Mouse (Mus musculus): ENCODE results near the gene Rab5if. TPM values are rescaled to one million over a fixed set of nuclear protein-coding genes. Genes with fewer than 3 reads are reported as not detected.

The Rab5if gene
- polyA plus RNA-seq, 1 experiment = 129 TPM

DNA sequence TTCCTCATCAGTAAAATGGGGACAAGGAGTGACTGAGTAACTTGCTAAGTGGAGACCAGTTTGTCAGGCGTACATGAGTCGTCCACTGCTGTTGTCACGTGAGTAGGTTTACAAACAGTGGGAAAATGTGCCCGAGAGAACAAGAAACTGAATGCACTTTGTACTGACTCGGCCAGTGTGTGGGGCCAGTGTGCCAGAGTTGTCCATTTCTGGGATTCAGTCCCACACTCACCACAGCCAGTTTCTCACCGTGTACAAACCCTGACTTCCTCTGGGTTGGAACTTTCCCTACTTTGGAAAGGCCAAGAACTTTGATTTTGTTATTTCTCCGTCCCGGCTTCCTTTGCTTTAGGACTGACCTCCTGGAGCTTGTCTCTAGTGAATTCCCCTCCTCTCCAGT lies 6.1 kb downstream of the Rab5if start:
- TF ChIP-seq POLR2A (IDR thresholded peaks at IDR 0.05; ENCODE audit: low read depth, low read length) = no peak
- no peak for TF ChIP-seq CTCF (conservative IDR thresholded peaks at IDR 0.05; ENCODE audit: insufficient read depth, insufficient read length, low read depth, low read length)
- Histone ChIP-seq H3K27ac (ENCODE audit: insufficient read depth, low read depth, low read length) (no peak overlapping the region), H3K36me3 (ENCODE audit: control insufficient read depth, insufficient read depth, low read length) (no peaks in the 10 kb centered on the region; the same call in 1 of the 2 replicates), H3K4me3 (ENCODE audit: insufficient read depth, low read depth, low read length) (no peak overlapping the region), H3K4me1 (ENCODE audit: control insufficient read depth, insufficient read depth, low read length) (peaks cover 7% of the 10 kb centered on the region; the same call in 1 of the 2 replicates), H3K27me3 (replicated peaks; ENCODE audit: control insufficient read depth, insufficient read depth, low read length) (no peaks in the 10 kb centered on the region)
- 37% methylated on average over 8 of the region's 8 CpGs for WGBS
- DNase-seq = peak; percentile 90

DNA sequence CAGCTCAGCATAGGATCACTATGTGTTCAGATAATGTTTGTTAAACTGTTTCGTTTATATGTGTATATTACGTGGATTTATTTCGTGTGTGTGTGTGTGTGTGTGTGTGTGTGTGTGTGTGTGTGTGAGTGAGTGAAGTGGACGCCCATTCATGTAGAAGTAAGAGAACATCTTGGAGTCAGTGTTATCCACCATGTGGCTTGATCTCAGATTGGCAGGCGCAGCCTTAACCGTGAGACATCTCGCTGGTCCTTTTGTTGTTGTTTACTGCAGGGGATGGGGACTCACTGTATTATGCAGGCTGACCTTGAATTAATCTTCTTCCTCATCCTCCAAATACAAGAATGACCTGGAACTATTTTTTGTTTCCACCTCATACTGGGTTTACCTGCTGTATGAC lies 6.6 kb downstream of the Rab5if start:
- no peak overlapping the region for H3K4me3 ChIP-seq (ENCODE audit: insufficient read depth, low read depth, low read length)
- WGBS = 82% methylated on average over 7 of the region's 7 CpGs
- no peak for TF ChIP-seq POLR2A (IDR thresholded peaks at IDR 0.05; ENCODE audit: low read depth, low read length)
- no peak for TF ChIP-seq CTCF (conservative IDR thresholded peaks at IDR 0.05; ENCODE audit: insufficient read depth, insufficient read length, low read depth, low read length)
- DNase-seq = no peak
- no peaks in the 10 kb centered on the region; the same call in 1 of the 2 replicates for H3K36me3 ChIP-seq (ENCODE audit: control insufficient read depth, insufficient read depth, low read length)
- H3K27ac ChIP-seq (ENCODE audit: insufficient read depth, low read depth, low read length) = no peak overlapping the region
- peaks cover 7% of the 10 kb centered on the region; the same call in 1 of the 2 replicates for H3K4me1 ChIP-seq (ENCODE audit: control insufficient read depth, insufficient read depth, low read length)
- H3K27me3 ChIP-seq (replicated peaks; ENCODE audit: control insufficient read depth, insufficient read depth, low read length) = no peaks in the 10 kb centered on the region

DNA sequence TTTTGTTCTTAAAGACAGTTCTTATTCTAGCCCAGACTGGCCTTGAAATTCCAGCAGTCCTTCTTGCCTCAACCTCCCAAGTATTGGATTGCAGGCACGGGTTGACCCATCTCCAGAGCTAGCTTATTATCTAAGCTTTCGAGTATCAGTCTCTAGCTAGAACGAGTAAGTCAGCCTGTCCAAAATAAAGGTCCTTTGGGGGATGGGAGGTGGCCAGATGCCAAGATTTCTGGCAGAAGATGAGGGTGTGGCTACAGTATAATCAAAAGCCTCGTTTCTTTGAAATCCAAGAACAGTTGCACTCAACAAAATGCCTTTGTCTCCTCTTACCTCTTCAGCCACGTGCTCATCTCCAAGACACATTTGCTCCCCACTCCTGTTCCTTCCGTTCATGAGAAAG lies 7.6 kb downstream of the Rab5if start:
- TF ChIP-seq POLR2A (IDR thresholded peaks at IDR 0.05; ENCODE audit: low read depth, low read length) = no peak
- TF ChIP-seq CTCF (conservative IDR thresholded peaks at IDR 0.05; ENCODE audit: insufficient read depth, insufficient read length, low read depth, low read length) = no peak
- DNase-seq = peak; percentile 57
- H3K4me1 ChIP-seq (ENCODE audit: control insufficient read depth, insufficient read depth, low read length) = peaks cover 5% of the 10 kb centered on the region; the same call in 1 of the 2 replicates
- no peak overlapping the region for H3K4me3 ChIP-seq (ENCODE audit: insufficient read depth, low read depth, low read length)
- no peaks in the 10 kb centered on the region for H3K27me3 ChIP-seq (replicated peaks; ENCODE audit: control insufficient read depth, insufficient read depth, low read length)
- H3K27ac ChIP-seq (ENCODE audit: insufficient read depth, low read depth, low read length) = no peak overlapping the region
- no peaks in the 10 kb centered on the region; the same call in 1 of the 2 replicates for H3K36me3 ChIP-seq (ENCODE audit: control insufficient read depth, insufficient read depth, low read length)
- WGBS = 26% methylated on average over 6 of the region's 6 CpGs

DNA sequence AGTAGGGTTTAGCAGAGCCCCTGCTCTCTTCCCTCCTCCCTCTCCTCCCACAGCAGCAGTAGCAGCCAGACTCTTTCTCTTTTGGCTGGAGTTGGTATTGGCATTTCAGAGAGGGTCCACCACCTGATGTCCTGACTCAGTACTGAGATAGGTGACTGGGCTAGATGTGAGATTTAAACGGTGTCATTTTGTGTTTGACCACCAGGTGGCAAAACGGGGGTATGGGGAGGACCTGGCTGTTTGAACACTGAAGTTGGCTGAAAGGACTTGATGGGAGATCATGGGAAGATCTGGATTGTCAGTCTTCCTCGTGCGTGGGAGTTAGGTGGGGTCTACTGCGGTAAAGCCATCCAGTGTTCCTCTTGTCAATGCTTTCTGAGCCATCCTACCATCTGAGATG lies 10.7 kb downstream of the Rab5if start:
- TF ChIP-seq POLR2A (IDR thresholded peaks at IDR 0.05; ENCODE audit: low read depth, low read length) (no peak), CTCF (conservative IDR thresholded peaks at IDR 0.05; ENCODE audit: insufficient read depth, insufficient read length, low read depth, low read length) (peak; percentile 72)
- 16% methylated on average over 5 of the region's 5 CpGs for WGBS
- peak; percentile 40 for DNase-seq
- H3K27ac ChIP-seq (ENCODE audit: insufficient read depth, low read depth, low read length) = no peak overlapping the region
- no peak overlapping the region for H3K4me3 ChIP-seq (ENCODE audit: insufficient read depth, low read depth, low read length)
- H3K4me1 ChIP-seq (ENCODE audit: control insufficient read depth, insufficient read depth, low read length) = peaks cover 2% of the 10 kb centered on the region; the same call in 1 of the 2 replicates
- H3K36me3 ChIP-seq (ENCODE audit: control insufficient read depth, insufficient read depth, low read length) = no peaks in the 10 kb centered on the region
- no peaks in the 10 kb centered on the region for H3K27me3 ChIP-seq (replicated peaks; ENCODE audit: control insufficient read depth, insufficient read depth, low read length)

DNA sequence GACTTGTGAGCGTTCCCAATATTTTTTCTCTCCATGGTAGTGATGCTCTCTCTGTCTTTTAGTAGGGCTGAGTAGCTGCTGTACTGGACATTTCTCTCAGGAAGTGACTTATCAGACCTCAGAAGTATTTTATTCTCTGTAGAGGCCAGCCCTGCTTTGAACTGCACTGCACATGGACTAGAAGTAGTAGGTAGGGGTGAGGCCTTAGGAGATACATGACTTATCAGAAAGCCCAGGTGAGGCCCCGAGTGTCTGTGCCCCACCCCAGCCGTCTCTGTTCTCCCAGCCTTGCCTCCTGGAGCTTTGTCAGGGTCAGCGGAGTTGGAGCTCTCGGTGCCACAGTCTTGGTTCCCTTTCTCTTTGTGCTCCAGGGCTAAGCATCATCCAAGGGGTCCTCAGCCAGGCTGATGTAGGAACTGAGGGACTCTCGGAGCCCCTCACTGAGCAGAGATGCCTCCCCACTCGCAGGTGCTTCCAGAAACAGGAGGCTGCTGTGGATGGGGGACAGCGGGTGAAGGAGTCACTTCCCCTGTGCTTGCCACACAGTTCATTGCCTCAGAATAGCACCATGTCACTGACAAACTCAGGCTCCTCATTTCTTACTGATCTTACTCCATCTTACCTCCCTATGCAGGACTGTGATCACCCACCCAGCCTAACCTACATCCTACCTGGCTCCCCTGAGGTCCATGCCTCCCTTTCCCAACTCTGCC lies 11.3 kb downstream of the Rab5if start:
- WGBS = 86% methylated on average over 8 of the region's 8 CpGs
- no peak for DNase-seq
- H3K27me3 ChIP-seq (replicated peaks; ENCODE audit: control insufficient read depth, insufficient read depth, low read length) = no peaks in the 10 kb centered on the region
- H3K36me3 ChIP-seq (ENCODE audit: control insufficient read depth, insufficient read depth, low read length) = no peaks in the 10 kb centered on the region
- H3K4me1 ChIP-seq (ENCODE audit: control insufficient read depth, insufficient read depth, low read length) = no peaks in the 10 kb centered on the region; the same call in 1 of the 2 replicates
- H3K4me3 ChIP-seq (ENCODE audit: insufficient read depth, low read depth, low read length) = no peak overlapping the region
- TF ChIP-seq CTCF (conservative IDR thresholded peaks at IDR 0.05; ENCODE audit: insufficient read depth, insufficient read length, low read depth, low read length) = no peak
- H3K27ac ChIP-seq (ENCODE audit: insufficient read depth, low read depth, low read length) = no peak overlapping the region

DNA sequence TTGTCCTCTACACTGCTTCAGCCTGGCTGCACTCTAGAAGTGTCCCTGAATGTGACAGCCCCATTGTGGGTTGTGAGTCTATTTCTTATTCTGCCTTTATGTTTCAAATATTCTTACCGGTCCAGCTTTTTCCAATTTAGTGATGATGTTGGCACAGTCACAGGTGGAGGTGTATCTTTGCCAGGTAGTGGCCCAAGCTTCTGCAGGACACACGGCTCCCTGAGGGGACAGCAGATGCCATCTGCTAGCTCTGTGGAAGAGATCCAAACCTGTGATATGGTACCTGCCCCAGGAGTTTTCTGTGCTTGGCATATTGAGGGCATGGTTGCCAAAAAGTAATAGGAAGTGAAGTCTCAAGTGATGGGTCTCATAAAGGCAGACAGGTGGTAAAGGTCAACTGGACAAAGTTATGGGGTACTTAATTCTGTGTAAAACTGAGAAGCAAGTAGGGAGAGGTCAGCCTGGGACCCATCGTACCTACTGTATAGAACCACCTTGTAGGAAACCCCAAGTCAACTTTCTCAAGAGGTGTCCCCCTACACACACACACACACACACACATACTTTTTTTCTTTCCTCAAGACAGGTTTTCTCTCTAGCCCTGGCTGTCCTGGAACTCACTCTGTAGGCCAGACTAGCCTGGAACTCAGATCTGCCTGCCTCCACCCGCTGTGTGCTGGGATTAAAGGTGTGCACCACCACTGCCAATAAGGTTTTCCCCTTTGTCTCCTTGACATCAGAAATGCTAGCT lies 12.0 kb downstream of the Rab5if start:
- TF ChIP-seq CTCF (conservative IDR thresholded peaks at IDR 0.05; ENCODE audit: insufficient read depth, insufficient read length, low read depth, low read length) (no peak), POLR2A (IDR thresholded peaks at IDR 0.05; ENCODE audit: low read depth, low read length) (no peak)
- H3K27ac ChIP-seq (ENCODE audit: insufficient read depth, low read depth, low read length) = no peak overlapping the region
- no peak for DNase-seq
- no peaks in the 10 kb centered on the region for H3K36me3 ChIP-seq (ENCODE audit: control insufficient read depth, insufficient read depth, low read length)
- no peak overlapping the region for H3K4me3 ChIP-seq (ENCODE audit: insufficient read depth, low read depth, low read length)
- 90% methylated on average over 4 of the region's 4 CpGs for WGBS
- no peaks in the 10 kb centered on the region for H3K27me3 ChIP-seq (replicated peaks; ENCODE audit: control insufficient read depth, insufficient read depth, low read length)
- no peaks in the 10 kb centered on the region; the same call in 1 of the 2 replicates for H3K4me1 ChIP-seq (ENCODE audit: control insufficient read depth, insufficient read depth, low read length)

DNA sequence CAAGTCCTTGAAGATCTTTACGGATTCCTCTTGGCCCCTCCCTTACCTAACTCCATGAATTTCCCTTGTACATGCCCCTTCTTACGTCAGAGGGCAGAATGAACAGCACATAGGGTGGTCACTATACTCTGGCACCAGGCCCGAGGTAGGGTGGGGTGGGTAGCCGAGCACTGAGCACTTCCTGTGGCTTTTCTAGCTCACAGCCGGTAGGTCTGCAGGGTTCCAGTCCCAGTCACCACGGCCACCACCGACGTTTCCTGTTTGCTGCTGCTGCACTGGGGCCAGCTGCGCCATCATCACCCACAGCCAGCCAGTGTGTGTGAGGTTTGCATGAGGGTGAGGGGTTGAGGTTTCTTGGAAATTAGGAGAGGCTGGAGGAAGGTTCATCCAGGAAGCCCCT lies 14.8 kb downstream of the Rab5if start:
- 46% methylated on average over 9 of the region's 9 CpGs for WGBS
- Histone ChIP-seq H3K4me1 (ENCODE audit: control insufficient read depth, insufficient read depth, low read length) (no peaks in the 10 kb centered on the region), H3K4me3 (ENCODE audit: insufficient read depth, low read depth, low read length) (no peak overlapping the region), H3K27ac (ENCODE audit: insufficient read depth, low read depth, low read length) (no peak overlapping the region), H3K36me3 (ENCODE audit: control insufficient read depth, insufficient read depth, low read length) (no peaks in the 10 kb centered on the region), H3K27me3 (replicated peaks; ENCODE audit: control insufficient read depth, insufficient read depth, low read length) (no peaks in the 10 kb centered on the region)
- no peak for DNase-seq
- TF ChIP-seq POLR2A (IDR thresholded peaks at IDR 0.05; ENCODE audit: low read depth, low read length) (no peak), CTCF (conservative IDR thresholded peaks at IDR 0.05; ENCODE audit: insufficient read depth, insufficient read length, low read depth, low read length) (no peak)
